Mouse (Mus musculus) CH12.LX (cell line): ENCODE measurements around the gene Sart3.

Source experiments
- CTCF ChIP-seq, 2 experiments: IDR thresholded peaks in 1 of 2; conservative IDR thresholded peaks in 1 of 2; 2 replicates each; pipeline ENCODE4 v1.5.1; 2011 to 2012; ENCODE audit warnings: low read depth in 2 of 2, low read length in 2 of 2, improper control_type of control experiment in 1 of 2, inconsistent platforms in 1 of 2, mild to moderate bottlenecking in 1 of 2, moderate library complexity in 1 of 2
- EP300 ChIP-seq: IDR thresholded peaks from 2 replicates; pipeline ENCODE4 v1.6.1; 2011; ENCODE audit warnings: low read length, improper control_type of control experiment
- GABPA ChIP-seq: IDR thresholded peaks from 2 replicates; pipeline ENCODE4 v1.6.1; 2012; ENCODE audit warnings: low read depth, low read length, improper control_type of control experiment, inconsistent platforms; ENCODE audit not compliant: insufficient replicate concordance
- MAFK ChIP-seq: IDR thresholded peaks from 2 replicates; pipeline ENCODE4 v1.6.1; 2011; ENCODE audit warnings: low read length, improper control_type of control experiment; ENCODE audit not compliant: insufficient replicate concordance
- NELFE ChIP-seq: IDR thresholded peaks from 2 replicates; pipeline ENCODE4 v1.6.1; 2011; ENCODE audit warnings: low read depth, low read length, improper control_type of control experiment
- NRF1 ChIP-seq: IDR thresholded peaks from 2 replicates; pipeline ENCODE4 v1.6.1; 2014; ENCODE audit warnings: low read depth, mild to moderate bottlenecking, inconsistent platforms, low read length, improper control_type of control experiment, moderate library complexity
- PAX5 ChIP-seq: IDR thresholded peaks from 2 replicates; pipeline ENCODE4 v1.6.1; 2012; ENCODE audit warnings: low read length, inconsistent platforms, mixed read lengths
- POLR2A ChIP-seq: IDR thresholded peaks from 2 replicates; pipeline ENCODE4 v1.6.1; 2011; ENCODE audit warnings: low read depth, mild to moderate bottlenecking, improper control_type of control experiment, low read length
- SMC3 ChIP-seq: IDR thresholded peaks from 2 replicates; pipeline ENCODE4 v1.6.1; 2011; ENCODE audit warnings: low read depth, low read length, improper control_type of control experiment
- TCF12 ChIP-seq: IDR thresholded peaks from 2 replicates; pipeline ENCODE4 v1.6.1; 2014; ENCODE audit warnings: low read depth, mild to moderate bottlenecking, inconsistent platforms, low read length, improper control_type of control experiment
- USF1 ChIP-seq: IDR thresholded peaks from 2 replicates; pipeline ENCODE4 v1.6.1; 2014; ENCODE audit warnings: low read depth, mild to moderate bottlenecking, inconsistent platforms, low read length, improper control_type of control experiment
- ZKSCAN1 ChIP-seq: IDR thresholded peaks from 2 replicates; pipeline ENCODE4 v1.6.1; 2012; ENCODE audit warnings: low read depth, inconsistent platforms, low read length, improper control_type of control experiment, borderline replicate concordance
- ZMIZ1 ChIP-seq: IDR thresholded peaks from 2 replicates; pipeline ENCODE4 v1.6.1; 2012; ENCODE audit warnings: low read depth, mild to moderate bottlenecking, inconsistent platforms, low read length, improper control_type of control experiment
- ZNF384 ChIP-seq: IDR thresholded peaks from 2 replicates; pipeline ENCODE4 v1.6.1; 2012; ENCODE audit warnings: low read depth, low read length, improper control_type of control experiment, inconsistent platforms

GRCm38 (mm10) chr5:113719221-113719661 lies 53.1 kb downstream of the Sart3 start:
- no peak for TF ChIP-seq POLR2A
- no peak for TF ChIP-seq CTCF (conservative IDR thresholded peaks at IDR 0.05 in 1 of 2, IDR thresholded peaks at IDR 0.05 in 1 of 2; ENCODE audit: low read depth in 2 of 2, low read length in 2 of 2)
- no peak for TF ChIP-seq PAX5
- no peak for TF ChIP-seq NRF1
- no peak for TF ChIP-seq ZNF384
- TF ChIP-seq GABPA: no peak
- no peak for TF ChIP-seq EP300
- TF ChIP-seq MAFK: no peak
- no peak for TF ChIP-seq ZKSCAN1
- no peak for TF ChIP-seq ZMIZ1
- no peak for TF ChIP-seq TCF12
- TF ChIP-seq SMC3: no peak
- no peak for TF ChIP-seq NELFE
- no peak for TF ChIP-seq USF1
